18 mouse cellular contexts compared by ENCODE assay signal in genomic region chr11:32931928-32932327, GRCm38 (mm10).
"Had no signal": no experiment of that assay in that cellular context is flagged by ENCODE, and none has a peak within 500 bp of the region (broad histone marks: within the 10 kb centered on the region; RNA-seq: fewer than 3 reads in every experiment).

No protein-coding gene starts in this region.

- H3K36me3 ChIP-seq: liver, embryonic 13.5 days; midbrain, embryonic 12.5 days; midbrain, embryonic 15.5 days; neural tube, embryonic 12.5 days; neural tube, embryonic 15.5 days; stomach, embryonic 15.5 days had no signal

- H3K4me2 ChIP-seq: liver, embryonic 13.5 days; stomach, embryonic 15.5 days had no signal

- H3K9me3 ChIP-seq: liver, embryonic 13.5 days; midbrain, embryonic 12.5 days; midbrain, embryonic 15.5 days; neural tube, embryonic 12.5 days; neural tube, embryonic 15.5 days; stomach, embryonic 15.5 days had no signal

- DNase-seq: kidney, adult 9 months; kidney, postnatal 25 days; layer of hippocampus, postnatal 36 days; liver, embryonic 13.5 days; lung, embryonic 14.5 days; right cerebral cortex, adult 18-20 months; right cerebral cortex, postnatal 14 days; spleen, adult 18-20 months; thymus, postnatal 25 days had no signal

- H3K9ac ChIP-seq: liver, embryonic 13.5 days; lung, embryonic 14.5 days; midbrain, embryonic 12.5 days; midbrain, embryonic 15.5 days; neural tube, embryonic 12.5 days; neural tube, embryonic 15.5 days; stomach, embryonic 15.5 days had no signal

- H3K4me3 ChIP-seq: left cerebral cortex, adult 2 months; liver, embryonic 13.5 days; midbrain, embryonic 12.5 days; midbrain, embryonic 15.5 days; neural tube, embryonic 12.5 days; stomach, embryonic 15.5 days had no signal

- ATAC-seq: lung, postnatal 0 days; midbrain, embryonic 15.5 days had no signal

- H3K4me1 ChIP-seq: liver, embryonic 13.5 days had no signal

- H3K27me3 ChIP-seq: midbrain, embryonic 15.5 days; stomach, embryonic 15.5 days had no signal

- H3K27ac ChIP-seq: kidney, postnatal 0 days; left cerebral cortex, adult 2 months; liver, embryonic 13.5 days; macrophage; midbrain, embryonic 12.5 days; midbrain, embryonic 15.5 days; neural tube, embryonic 12.5 days; neural tube, embryonic 15.5 days; stomach, embryonic 15.5 days had no signal
